Mouse (Mus musculus): ENCODE data around the gene Grb2.

GRCm38 (mm10) chr11:115708956-115709828 is 795 bp upstream of the Grb2 start:
- TF ChIP-seq CTCF (IDR thresholded peaks at IDR 0.05; ENCODE audit: borderline replicate concordance, control insufficient read depth, extremely low read depth, insufficient read depth, low read length, poor library complexity) (no peak), POLR2A (IDR thresholded peaks at IDR 0.05; ENCODE audit: control insufficient read depth, extremely low read depth, insufficient read depth, low read length, poor library complexity) (no peak)
